Mouse (Mus musculus) megakaryocyte, embryonic 14.5 days (primary cell): ENCODE results near the gene Cntnap2.

Experiments used
- FLI1 ChIP-seq: IDR thresholded peaks from 2 replicates; pipeline ENCODE4 v1.6.1; 2012; ENCODE audit warnings: low read length, inconsistent platforms, mixed read lengths
- GATA1 ChIP-seq: IDR thresholded peaks from 3 replicates; pipeline ENCODE4 v1.6.1; 2012; ENCODE audit warnings: mixed read lengths, low read length, inconsistent platforms, borderline replicate concordance

DNA sequence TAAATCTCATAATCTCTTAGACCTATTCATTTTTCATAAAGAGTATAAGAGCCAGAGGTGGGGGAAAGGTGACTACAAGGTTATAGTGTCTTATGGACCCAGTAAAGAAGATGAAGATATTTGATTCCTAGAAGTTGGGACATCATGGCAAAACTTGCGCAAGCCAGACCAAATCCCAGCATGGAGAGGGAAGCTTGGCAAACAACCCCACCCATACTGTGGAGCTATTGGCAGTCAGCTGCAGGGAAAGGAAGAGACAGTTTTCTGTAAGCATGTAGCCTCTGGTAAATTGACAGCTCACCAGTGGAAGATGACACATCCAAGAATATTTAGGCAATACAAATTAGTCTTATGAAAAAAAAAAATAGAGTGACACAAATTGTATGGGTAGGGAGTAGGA, 931.9 kb downstream of the Cntnap2 start:
- TF ChIP-seq FLI1 (no peak), GATA1 (no peak)
